Mouse (Mus musculus): Measurements from ENCODE around the gene Dcxr. TPM values are rescaled to one million over a fixed set of nuclear protein-coding genes. Genes with fewer than 3 reads are reported as not detected.
"Not testable (repeated sequence)": the region's sequence is repeated elsewhere in the genome, so short reads cannot be mapped to it uniquely, and the experiment has no call there.

Dcxr gene
- polyA plus RNA-seq, 1 experiment from 2014 or later = 11.8 TPM

DNA sequence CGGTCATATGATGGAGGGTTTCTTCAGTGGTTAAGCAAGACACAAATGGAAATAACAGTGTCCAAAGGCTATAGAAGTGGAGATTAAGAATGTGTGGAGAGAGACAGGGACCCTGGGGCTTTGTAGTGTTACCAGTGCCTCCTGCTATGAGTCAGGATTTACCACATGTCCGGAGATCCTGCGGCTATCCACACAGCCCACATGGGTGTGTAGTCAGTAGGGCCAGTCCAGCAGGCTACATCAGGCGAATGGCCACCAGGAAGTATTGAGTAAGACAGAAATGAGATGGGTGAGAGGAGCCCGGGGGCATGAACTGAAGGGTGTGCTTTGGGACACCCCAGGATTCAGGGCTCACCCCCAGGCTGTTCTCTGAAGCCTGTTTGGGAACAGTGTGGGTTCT is 44.4 kb downstream of the Dcxr start:
- Histone ChIP-seq H3K36me3 (peaks cover 68% of the 10 kb centered on the region), H3K27me3 (no peaks in the 10 kb centered on the region), H3K4me3 (no peak overlapping the region), H3K4me1 (no peaks in the 10 kb centered on the region), H3K4me2 (replicated peaks) (no peak overlapping the region), H3K27ac (replicated peaks) (no peak overlapping the region), H3K9ac (replicated peaks) (no peak overlapping the region), H3K9me3 (no peaks in the 10 kb centered on the region)
- no peak for ATAC-seq (ENCODE audit: low FRiP score, low read depth)
- WGBS = 93% methylated on average over 5 of the region's 5 CpGs

- WGBS = 73% methylated on average over 3 of the region's 3 CpGs
These were observed 47.2 kb downstream of the Dcxr start for GRCm38 (mm10) chr11:120679909-120680308.

GRCm38 (mm10) chr11:120676951-120677350 is 50.1 kb downstream of the Dcxr start:
- Histone ChIP-seq H3K27ac (replicated peaks) (no peak overlapping the region), H3K9ac (replicated peaks) (no peak overlapping the region), H3K4me2 (replicated peaks) (no peak overlapping the region), H3K4me1 (peaks cover 13% of the 10 kb centered on the region), H3K4me3 (no peak overlapping the region), H3K9me3 (no peaks in the 10 kb centered on the region), H3K36me3 (peaks cover 45% of the 10 kb centered on the region), H3K27me3 (no peaks in the 10 kb centered on the region)
- ATAC-seq (ENCODE audit: low FRiP score, low read depth) = no peak
- WGBS = 93% methylated on average over 4 of the region's 4 CpGs

More at GRCm38 (mm10) chr11:120679909-120680308, 47.2 kb downstream of the Dcxr start:
- H3K9me3 ChIP-seq = no peaks in the 10 kb centered on the region
- ATAC-seq (ENCODE audit: low FRiP score, low read depth) = no peak
- H3K4me1 ChIP-seq = peaks cover 3% of the 10 kb centered on the region; the same call in 1 of the 2 replicates
- H3K27me3 ChIP-seq = no peaks in the 10 kb centered on the region
- H3K4me2 ChIP-seq (replicated peaks) = no peak overlapping the region
- no peak overlapping the region for H3K27ac ChIP-seq (replicated peaks)
- H3K4me3 ChIP-seq = no peak overlapping the region
- H3K9ac ChIP-seq (replicated peaks) = no peak overlapping the region
- H3K36me3 ChIP-seq = peaks cover 59% of the 10 kb centered on the region

- not testable (repeated sequence) for H3K27ac ChIP-seq (replicated peaks); ATAC-seq (ENCODE audit: low FRiP score, low read depth); H3K9me3 ChIP-seq; H3K9ac ChIP-seq (replicated peaks); H3K4me2 ChIP-seq (replicated peaks); H3K4me3 ChIP-seq; H3K27me3 ChIP-seq
- Histone ChIP-seq H3K36me3 (peaks cover 39% of the 10 kb centered on the region), H3K4me1 (peaks cover 13% of the 10 kb centered on the region)
- WGBS = 89% methylated on average over 4 of the region's 5 CpGs
These were observed 51.2 kb downstream of the Dcxr start for GRCm38 (mm10) chr11:120675875-120676274.

Other genes with a start within 250 kb of the Dcxr start
- gene Mrpl12, start 242.7 kb downstream of the Dcxr start, polyA plus RNA-seq (2016; fragmentation: Nextera tagmentation; extraction: Ambion mirVana) = 112 and 118 TPM in 2 replicates
- gene Slc25a10, start 235.4 kb downstream of the Dcxr start, polyA plus RNA-seq (2016; fragmentation: Nextera tagmentation; extraction: Ambion mirVana) = 37.7 and 38.8 TPM in 2 replicates
- 0.18 and 0.29 TPM in 2 replicates for gene Gcgr, start 196.6 kb downstream of the Dcxr start, polyA plus RNA-seq (2016; fragmentation: Nextera tagmentation; extraction: Ambion mirVana)
- gene Mcrip1, start 177.6 kb downstream of the Dcxr start, polyA plus RNA-seq (2016; fragmentation: Nextera tagmentation; extraction: Ambion mirVana) = 212 and 232 TPM in 2 replicates
- gene Ppp1r27, start 176.1 kb downstream of the Dcxr start, polyA plus RNA-seq (2016; fragmentation: Nextera tagmentation; extraction: Ambion mirVana) = not detected in 2 replicates
- 384 and 418 TPM in 2 replicates for gene P4hb, start 154.0 kb downstream of the Dcxr start, polyA plus RNA-seq (2016; fragmentation: Nextera tagmentation; extraction: Ambion mirVana)
- 504 and 557 TPM in 2 replicates for gene Arhgdia, start 145.7 kb downstream of the Dcxr start, polyA plus RNA-seq (2016; fragmentation: Nextera tagmentation; extraction: Ambion mirVana)
- gene Alyref, start 128.9 kb downstream of the Dcxr start, polyA plus RNA-seq (2016; fragmentation: Nextera tagmentation; extraction: Ambion mirVana) = 652 and 655 TPM in 2 replicates
- 165 and 182 TPM in 2 replicates for gene Anapc11, start 128.9 kb downstream of the Dcxr start, polyA plus RNA-seq (2016; fragmentation: Nextera tagmentation; extraction: Ambion mirVana)
- 0.98 TPM in 1 of 2 replicates, not detected in the other for gene Npb, start 118.8 kb downstream of the Dcxr start, polyA plus RNA-seq (2016; fragmentation: Nextera tagmentation; extraction: Ambion mirVana)
- gene Pcyt2, start 109.3 kb downstream of the Dcxr start, polyA plus RNA-seq (2016; fragmentation: Nextera tagmentation; extraction: Ambion mirVana) = 148 and 157 TPM in 2 replicates
- gene Sirt7, start 102.0 kb downstream of the Dcxr start, polyA plus RNA-seq (2016; fragmentation: Nextera tagmentation; extraction: Ambion mirVana) = 40.4 and 48.2 TPM in 2 replicates
- gene Mafg, start 93.7 kb downstream of the Dcxr start, polyA plus RNA-seq (2016; fragmentation: Nextera tagmentation; extraction: Ambion mirVana) = 33.3 and 36.8 TPM in 2 replicates
- gene Pycr1, start 83.5 kb downstream of the Dcxr start, polyA plus RNA-seq (2016; fragmentation: Nextera tagmentation; extraction: Ambion mirVana) = 31.6 and 34.1 TPM in 2 replicates
- 0.99 TPM in 1 of 2 replicates, not detected in the other for gene Myadml2, start 79.1 kb downstream of the Dcxr start, polyA plus RNA-seq (2016; fragmentation: Nextera tagmentation; extraction: Ambion mirVana)
- 0.58 and 0.87 TPM in 2 replicates for gene Notum, start 66.1 kb downstream of the Dcxr start, polyA plus RNA-seq (2016; fragmentation: Nextera tagmentation; extraction: Ambion mirVana)
- gene Aspscr1, start 54.3 kb downstream of the Dcxr start, polyA plus RNA-seq (2016; fragmentation: Nextera tagmentation; extraction: Ambion mirVana) = 149 and 154 TPM in 2 replicates
- 120 and 121 TPM in 2 replicates for gene Cenpx, start 13.5 kb downstream of the Dcxr start, polyA plus RNA-seq (2016; fragmentation: Nextera tagmentation; extraction: Ambion mirVana)
- 74.5 and 75.1 TPM in 2 replicates for gene Lrrc45, start 13.4 kb downstream of the Dcxr start, polyA plus RNA-seq (2016; fragmentation: Nextera tagmentation; extraction: Ambion mirVana)
- 70.5 and 74.2 TPM in 2 replicates for gene Rac3, start 5.8 kb downstream of the Dcxr start, polyA plus RNA-seq (2016; fragmentation: Nextera tagmentation; extraction: Ambion mirVana)
- 2.0 and 2.3 TPM in 2 replicates for gene Cbr2, start 4.8 kb upstream of the Dcxr start, polyA plus RNA-seq (2016; fragmentation: Nextera tagmentation; extraction: Ambion mirVana)
- gene Hmga1b, start 35.5 kb upstream of the Dcxr start, polyA plus RNA-seq (2016; fragmentation: Nextera tagmentation; extraction: Ambion mirVana) = 5.4 and 6.8 TPM in 2 replicates
- gene Rfng, start 56.9 kb upstream of the Dcxr start, polyA plus RNA-seq (2016; fragmentation: Nextera tagmentation; extraction: Ambion mirVana) = 63.4 and 66.4 TPM in 2 replicates
- 235 and 248 TPM in 2 replicates for gene Gps1, start 57.0 kb upstream of the Dcxr start, polyA plus RNA-seq (2016; fragmentation: Nextera tagmentation; extraction: Ambion mirVana)
- gene Dus1l, start 69.1 kb upstream of the Dcxr start, polyA plus RNA-seq (2016; fragmentation: Nextera tagmentation; extraction: Ambion mirVana) = 64.2 and 67.6 TPM in 2 replicates
- gene Fasn, start 97.3 kb upstream of the Dcxr start, polyA plus RNA-seq (2016; fragmentation: Nextera tagmentation; extraction: Ambion mirVana) = 139 and 140 TPM in 2 replicates
- 5.9 and 6.3 TPM in 2 replicates for gene Ccdc57, start 205.6 kb upstream of the Dcxr start, polyA plus RNA-seq (2016; fragmentation: Nextera tagmentation; extraction: Ambion mirVana)
- gene Slc16a3, start 221.2 kb upstream of the Dcxr start, polyA plus RNA-seq (2016; fragmentation: Nextera tagmentation; extraction: Ambion mirVana) = 27.1 and 29.4 TPM in 2 replicates